Mouse (Mus musculus) cortical plate, adult 2 months (tissue): ENCODE results near the gene Arsk. TPM values are rescaled to one million over a fixed set of nuclear protein-coding genes. Genes with fewer than 3 reads are reported as not detected.

ENCODE experiments used
- H3K27ac ChIP-seq: fragments of 200-500 bp; 2 replicates; pipeline ENCODE4 v1.5.1; 2012; ENCODE audit warnings: low read length, control low read depth, inconsistent platforms; ENCODE audit not compliant: insufficient read depth
- H3K4me1 ChIP-seq: fragments of 200-500 bp; 2 replicates; pipeline ENCODE4 v1.6.1; 2011; ENCODE audit warnings: low read length; ENCODE audit not compliant: control insufficient read depth, insufficient read depth
- H3K4me3 ChIP-seq: fragments of 200-500 bp; 2 replicates; pipeline ENCODE4 v1.5.1; 2011; ENCODE audit warnings: mild to moderate bottlenecking, low read length, control low read depth; ENCODE audit not compliant: insufficient read depth
- CTCF ChIP-seq: fragments of 200-500 bp; IDR thresholded peaks from 2 replicates; pipeline ENCODE4 v1.5.1; 2011; ENCODE audit warnings: mild to moderate bottlenecking, control low read depth, low read length; ENCODE audit not compliant: insufficient read depth; ENCODE audit errors: extremely low read depth
- POLR2A ChIP-seq: fragments of 200-500 bp; IDR thresholded peaks from 2 replicates; pipeline ENCODE4 v1.6.1; 2011; ENCODE audit warnings: mild to moderate bottlenecking, low read length, control low read depth; ENCODE audit not compliant: insufficient read depth; ENCODE audit errors: extremely low read depth
- polyA plus RNA-seq: library from polyadenylated mRNA; depleted of rRNA; stranded (reverse); fragments of >200 nt; gene quantifications from 2 replicates; pipeline ENCODE4 v1.2.3, GENCODE M21; 2012; rRNA removed

Gene Arsk
- polyA plus RNA-seq, 1 experiment = 5.0 TPM

DNA sequence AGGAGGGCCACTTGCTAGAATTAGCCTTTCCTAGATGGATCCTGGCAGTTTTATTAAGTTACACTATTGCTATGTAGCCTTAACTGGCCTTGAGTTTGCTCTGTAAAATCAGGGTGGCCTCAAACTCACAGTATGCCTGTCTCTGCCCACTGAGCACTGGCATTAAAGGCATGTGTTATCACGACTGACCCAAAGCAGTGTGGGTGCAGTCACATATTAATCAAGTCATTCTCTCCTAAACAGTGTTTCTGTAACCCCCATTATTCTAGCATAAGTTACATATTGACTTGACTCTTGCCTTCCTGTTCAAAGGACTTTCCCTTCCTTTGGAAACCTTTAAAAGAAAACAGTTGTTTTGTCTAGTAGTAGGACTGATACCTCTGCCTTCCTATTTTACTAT is 56.0 kb downstream of the Arsk start:
- no peaks in the 10 kb centered on the region for H3K4me1 ChIP-seq
- TF ChIP-seq CTCF (no peak), POLR2A (no peak)
- no peak overlapping the region for H3K4me3 ChIP-seq
- no peak overlapping the region for H3K27ac ChIP-seq

- Histone ChIP-seq H3K4me1 (no peaks in the 10 kb centered on the region), H3K4me3 (no peak overlapping the region), H3K27ac (no peak overlapping the region)
- TF ChIP-seq POLR2A (no peak), CTCF (no peak)
Measured at GRCm38 (mm10) chr13:76024588-76024987, 73.9 kb downstream of the Arsk start.

DNA sequence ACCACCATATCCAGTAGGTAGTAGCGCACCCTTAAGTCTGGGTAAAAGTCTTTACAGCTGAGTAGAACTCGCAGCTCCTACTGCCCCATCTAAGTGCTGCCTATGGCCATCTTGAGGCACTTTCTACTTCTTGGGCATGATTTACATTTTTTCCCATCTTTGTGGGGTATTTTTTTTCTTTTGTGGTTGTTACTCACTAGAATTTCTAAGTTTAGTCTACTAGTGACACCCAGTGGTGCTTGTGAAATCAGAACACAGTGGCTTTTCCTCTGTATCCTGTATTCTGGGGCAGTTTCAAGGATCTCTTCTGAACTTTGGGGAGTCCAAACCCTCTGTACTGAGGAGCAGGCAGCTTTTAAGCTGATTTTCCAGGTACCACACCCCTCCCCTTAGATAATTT is 76.7 kb downstream of the Arsk start:
- Histone ChIP-seq H3K4me3 (no peak overlapping the region), H3K27ac (no peak overlapping the region), H3K4me1 (no peaks in the 10 kb centered on the region)
- TF ChIP-seq CTCF = no peak
- TF ChIP-seq POLR2A = no peak

DNA sequence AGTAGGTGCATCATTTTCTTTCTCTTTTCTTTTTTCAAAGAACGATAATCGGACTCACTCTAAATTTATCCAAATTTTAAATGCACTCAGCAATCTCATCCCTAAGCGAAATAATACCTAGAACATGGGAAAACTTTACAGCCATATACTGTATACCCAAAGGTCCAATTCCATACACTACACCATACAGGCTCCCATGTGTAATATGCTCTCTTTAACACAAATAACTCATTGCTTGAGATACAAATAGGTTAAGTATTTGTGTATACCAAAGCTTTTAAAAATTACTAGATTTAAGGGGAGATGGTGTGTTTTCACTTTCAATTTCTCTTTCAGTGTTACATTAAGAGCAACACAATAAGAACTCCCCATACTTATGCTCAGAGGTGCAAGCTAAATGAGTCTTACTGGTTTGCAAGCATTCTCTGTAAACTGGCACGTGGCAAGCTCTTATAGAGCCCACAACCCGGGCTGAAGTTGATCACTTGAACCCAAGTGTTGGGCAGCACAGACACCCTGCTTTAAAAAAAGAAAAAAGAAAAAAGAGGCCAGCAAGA is 79.5 kb downstream of the Arsk start:
- Histone ChIP-seq H3K4me3 (peak overlapping the region; percentile 69), H3K4me1 (no peaks in the 10 kb centered on the region), H3K27ac (no peak overlapping the region)
- TF ChIP-seq POLR2A (no peak), CTCF (no peak)

DNA sequence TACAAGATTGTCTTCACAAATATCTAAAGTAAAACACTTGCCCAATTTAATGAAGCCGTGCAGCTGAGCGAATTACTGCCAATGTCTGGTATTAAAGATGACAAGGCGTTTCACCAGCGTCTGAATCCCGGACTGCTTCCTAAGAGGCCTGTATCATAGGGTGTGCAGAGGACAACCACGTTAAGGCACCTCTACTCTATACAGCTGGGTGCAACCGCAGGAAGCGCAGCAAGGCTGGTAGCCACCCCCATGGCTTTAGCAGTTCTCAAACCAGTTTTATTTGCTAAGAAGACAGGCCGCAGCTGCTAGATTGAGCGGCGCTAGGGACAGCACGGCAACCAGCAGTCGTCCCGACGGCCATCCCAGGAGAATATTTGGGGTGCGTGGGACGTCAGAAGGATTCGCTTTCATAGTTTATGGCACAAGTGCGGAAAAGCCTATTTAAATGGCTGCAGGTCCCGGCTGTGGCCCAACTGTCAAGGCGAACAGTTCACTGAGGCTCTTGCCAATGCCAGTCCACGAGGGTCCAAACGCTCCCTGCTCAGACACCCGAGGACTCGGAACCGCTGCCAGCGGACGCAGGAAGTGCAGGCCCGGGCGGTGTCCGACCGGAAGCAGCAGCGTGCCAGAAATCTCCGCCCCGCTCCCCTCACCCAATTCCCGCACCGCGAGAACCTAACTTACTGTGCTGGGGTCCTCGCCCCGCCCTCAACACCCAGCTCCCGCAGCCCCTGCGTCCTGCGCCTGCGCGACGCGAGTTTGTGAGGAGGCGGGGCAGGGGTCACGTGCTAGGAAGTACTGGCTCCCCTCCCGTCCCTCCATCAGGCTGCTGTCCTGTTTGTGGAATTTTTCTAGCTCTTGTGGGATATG is 80.3 kb downstream of the Arsk start, which contains the start of gene Rfesd:
TSS of gene Rfesd (minus strand) at position 746 of the 870 bp plus-strand sequence.
- H3K27ac ChIP-seq = peak within 1 kb of the TSS; percentile 93

DNA sequence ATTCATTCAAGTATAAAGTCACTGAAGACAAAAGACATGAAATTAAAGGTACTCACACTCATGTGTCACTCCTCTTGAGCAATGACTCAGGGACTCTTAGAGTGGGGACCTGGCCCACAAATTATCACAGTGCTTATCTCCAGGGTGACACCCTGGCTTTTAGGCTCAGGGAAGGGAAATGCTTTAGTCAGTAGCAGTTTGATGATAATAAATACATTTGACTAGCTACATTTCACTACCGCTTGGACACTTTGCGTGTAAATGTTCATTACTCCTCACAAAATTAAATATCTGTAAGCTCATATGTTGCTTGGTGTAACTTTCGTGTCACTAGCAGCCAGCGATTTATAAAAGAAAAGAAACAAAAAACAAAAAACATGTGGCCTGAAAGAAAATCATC is 81.0 kb downstream of the Arsk start:
- TF ChIP-seq POLR2A (no peak), CTCF (no peak)
- H3K4me1 ChIP-seq = no peaks in the 10 kb centered on the region
- H3K27ac ChIP-seq = no peak overlapping the region
- H3K4me3 ChIP-seq = peak overlapping the region; percentile 69

More for the DNA sequence above, 80.3 kb downstream of the Arsk start, which contains the start of gene Rfesd:
- H3K4me1 ChIP-seq = no peaks in the 10 kb centered on the region
- peak; percentile 69 for TF ChIP-seq POLR2A
- no peak for TF ChIP-seq CTCF
- H3K4me3 ChIP-seq = peak within 1 kb of the TSS; percentile 69

DNA sequence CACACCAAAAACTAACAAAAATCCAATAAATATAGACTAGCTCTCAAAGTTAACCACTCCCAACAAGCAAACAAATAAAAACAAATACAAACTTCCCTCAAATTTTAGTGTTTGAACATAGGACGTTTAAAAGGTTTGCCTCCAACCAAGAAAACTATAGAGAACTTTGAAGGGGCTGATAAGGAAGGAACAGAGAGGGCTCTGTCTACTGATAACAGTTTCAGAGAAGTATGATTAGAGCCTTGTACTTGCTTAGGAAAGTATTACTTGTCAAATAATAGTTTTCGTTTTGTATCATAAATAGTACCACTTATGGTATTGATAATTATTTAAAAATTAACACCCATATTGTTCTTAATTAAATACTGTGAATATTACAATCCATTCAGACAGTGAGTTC is 83.9 kb downstream of the Arsk start:
- no peaks in the 10 kb centered on the region for H3K4me1 ChIP-seq
- no peak for TF ChIP-seq POLR2A
- no peak overlapping the region for H3K4me3 ChIP-seq
- H3K27ac ChIP-seq = no peak overlapping the region

Other genes starting within 250 kb of the Arsk start
- 11.1 and 13.0 TPM in 2 replicates for gene Rhobtb3, start 154.7 kb downstream of the Arsk start, polyA plus RNA-seq
- 0.23 and 0.26 TPM in 2 replicates for gene Spata9, start 131.5 kb downstream of the Arsk start, polyA plus RNA-seq
- 13.8 and 15.6 TPM in 2 replicates for gene Rfesd, start 79.9 kb downstream of the Arsk start, polyA plus RNA-seq
- 6.0 and 7.3 TPM in 2 replicates for gene Gpr150, start 41.7 kb downstream of the Arsk start, polyA plus RNA-seq
- 12.9 and 13.9 TPM in 2 replicates for gene Ttc37, start 74 bp upstream of the Arsk start, polyA plus RNA-seq
- gene Fam81b, start 206.4 kb upstream of the Arsk start, polyA plus RNA-seq = 0.04 and 0.17 TPM in 2 replicates